Mouse (Mus musculus) testis, adult 2 months (tissue): Measurements from ENCODE around the gene Col17a1. TPM values are rescaled to one million over a fixed set of nuclear protein-coding genes. Genes with fewer than 3 reads are reported as not detected.

ENCODE experiments used
- H3K27ac ChIP-seq: fragments of 200-500 bp; 2 replicates; pipeline ENCODE4 v1.5.1; 2012; ENCODE audit warnings: low read depth, low read length; ENCODE audit not compliant: control insufficient read depth, insufficient read depth
- H3K27me3 ChIP-seq: fragments of 200-500 bp; 2 replicates; pipeline ENCODE4 v1.6.1; 2012; ENCODE audit warnings: mild to moderate bottlenecking, low read length, moderate library complexity; ENCODE audit not compliant: control insufficient read depth, insufficient read depth
- H3K36me3 ChIP-seq: fragments of 200-500 bp; 2 replicates; pipeline ENCODE4 v1.6.1; 2012; ENCODE audit warnings: mild to moderate bottlenecking, low read length; ENCODE audit not compliant: control insufficient read depth, insufficient read depth
- H3K4me1 ChIP-seq: fragments of 200-500 bp; 2 replicates; pipeline ENCODE4 v1.6.1; 2012; ENCODE audit warnings: low read length; ENCODE audit not compliant: control insufficient read depth, insufficient read depth
- H3K4me3 ChIP-seq: fragments of 200-500 bp; 2 replicates; pipeline ENCODE4 v1.5.1; 2012; ENCODE audit warnings: low read depth, mild to moderate bottlenecking, low read length, moderate library complexity, mixed read lengths; ENCODE audit not compliant: control insufficient read depth
- CTCF ChIP-seq: fragments of 200-500 bp; IDR thresholded peaks from 2 replicates; pipeline ENCODE4 v1.5.1; 2012; ENCODE audit warnings: low read depth, mild to moderate bottlenecking, inconsistent platforms, low read length, moderate library complexity; ENCODE audit not compliant: control insufficient read depth, insufficient read depth, insufficient replicate concordance
- POLR2A ChIP-seq: fragments of 200-500 bp; IDR thresholded peaks from 2 replicates; pipeline ENCODE4 v1.6.1; 2012; ENCODE audit warnings: low read depth, mild to moderate bottlenecking, inconsistent platforms, low read length, moderate library complexity; ENCODE audit not compliant: control insufficient read depth
- polyA plus RNA-seq: library from polyadenylated mRNA; depleted of rRNA; stranded (reverse); fragments of >200 nt; gene quantifications from 2 replicates; pipeline ENCODE4 v1.2.3, GENCODE M21; 2012; rRNA removed

Col17a1 gene
- polyA plus RNA-seq, 1 experiment, result 2.9 TPM

GRCm38 (mm10) chr19:47629068-47629467 is 62.8 kb downstream of the Col17a1 start:
- TF ChIP-seq CTCF (no peak), POLR2A (no peak)
- no peaks in the 10 kb centered on the region for H3K27me3 ChIP-seq
- H3K36me3 ChIP-seq, result no peaks in the 10 kb centered on the region
- no peak overlapping the region for H3K4me3 ChIP-seq
- H3K27ac ChIP-seq, result no peak overlapping the region
- no peaks in the 10 kb centered on the region for H3K4me1 ChIP-seq

GRCm38 (mm10) chr19:47627450-47627849 is 64.4 kb downstream of the Col17a1 start:
- Histone ChIP-seq H3K27me3 (no peaks in the 10 kb centered on the region), H3K4me1 (no peaks in the 10 kb centered on the region), H3K36me3 (no peaks in the 10 kb centered on the region), H3K4me3 (no peak overlapping the region), H3K27ac (no peak overlapping the region)
- TF ChIP-seq CTCF (no peak), POLR2A (no peak)

GRCm38 (mm10) chr19:47624940-47625711 is 66.8 kb downstream of the Col17a1 start:
- Histone ChIP-seq H3K36me3 (peaks cover 1% of the 10 kb centered on the region; the same call in 1 of the 2 replicates), H3K27ac (no peak overlapping the region), H3K27me3 (no peaks in the 10 kb centered on the region), H3K4me3 (no peak overlapping the region), H3K4me1 (no peaks in the 10 kb centered on the region)
- TF ChIP-seq CTCF (no peak), POLR2A (no peak)

- Histone ChIP-seq H3K4me3 (no peak overlapping the region), H3K36me3 (peaks cover 3% of the 10 kb centered on the region; the same call in 1 of the 2 replicates), H3K27me3 (no peaks in the 10 kb centered on the region), H3K4me1 (no peaks in the 10 kb centered on the region), H3K27ac (no peak overlapping the region)
- TF ChIP-seq CTCF, result no peak
- no peak for TF ChIP-seq POLR2A
Observed at GRCm38 (mm10) chr19:47621478-47621877, 70.4 kb downstream of the Col17a1 start.

- no peak for TF ChIP-seq POLR2A
- H3K36me3 ChIP-seq, result peaks cover 2% of the 10 kb centered on the region; the same call in 1 of the 2 replicates
- no peaks in the 10 kb centered on the region for H3K27me3 ChIP-seq
- H3K27ac ChIP-seq, result no peak overlapping the region
- H3K4me1 ChIP-seq, result no peaks in the 10 kb centered on the region
- no peak overlapping the region for H3K4me3 ChIP-seq
Observed at GRCm38 (mm10) chr19:47613442-47613841, 78.5 kb downstream of the Col17a1 start.

- Histone ChIP-seq H3K36me3 (no peaks in the 10 kb centered on the region), H3K27me3 (no peaks in the 10 kb centered on the region), H3K4me1 (no peaks in the 10 kb centered on the region), H3K27ac (no peak overlapping the region), H3K4me3 (no peak overlapping the region)
- no peak for TF ChIP-seq CTCF
- TF ChIP-seq POLR2A, result no peak
Observed at GRCm38 (mm10) chr19:47608513-47608912, 83.4 kb downstream of the Col17a1 start.

Other genes with a start within 250 kb of the Col17a1 start
- 1.2 and 1.6 TPM in 2 replicates for gene Sh3pxd2a, start 227.7 kb downstream of the Col17a1 start, polyA plus RNA-seq
- gene Stn1, start 154.6 kb downstream of the Col17a1 start, polyA plus RNA-seq, result 19.6 and 27.2 TPM in 2 replicates
- gene Slk, start 112.4 kb downstream of the Col17a1 start, polyA plus RNA-seq, result 5.1 and 6.1 TPM in 2 replicates
- 34.1 and 37.8 TPM in 2 replicates for gene Sfr1, start 39.6 kb upstream of the Col17a1 start, polyA plus RNA-seq
- gene Gsto1, start 162.9 kb upstream of the Col17a1 start, polyA plus RNA-seq, result 3.1 and 3.7 TPM in 2 replicates
- gene Gsto2, start 173.4 kb upstream of the Col17a1 start, polyA plus RNA-seq, result 270 and 284 TPM in 2 replicates
- 95.2 and 103 TPM in 2 replicates for gene Cfap43, start 227.2 kb upstream of the Col17a1 start, polyA plus RNA-seq
- 43.0 and 48.0 TPM in 2 replicates for gene Itprip, start 227.2 kb upstream of the Col17a1 start, polyA plus RNA-seq
- gene Cfap58, start 245.6 kb upstream of the Col17a1 start, polyA plus RNA-seq, result 47.4 and 49.3 TPM in 2 replicates